Mouse (Mus musculus) brain, adult 2 months (tissue): ENCODE data around the gene Rpl27a.

Experiments
- DNase-seq: peaks from one replicate; pipeline ENCODE4 v3.0.0; 2011; ENCODE audit warnings: low read depth, low spot score

The Rpl27a gene

GRCm38 (mm10) chr7:109518838-109519696 is at the start of gene Rpl27a:
Rpl27a (plus strand) TSS chr7:109519147.
- DNase-seq, result peak; percentile 99

GRCm38 (mm10) chr7:109470700-109471099 is 48.2 kb upstream of the Rpl27a start:
- peak; percentile 37 for DNase-seq

GRCm38 (mm10) chr7:109477926-109478325 is 41.0 kb upstream of the Rpl27a start:
- no peak for DNase-seq

- peak; percentile 24 for DNase-seq
These were observed 38.2 kb upstream of the Rpl27a start for GRCm38 (mm10) chr7:109480765-109481197.

GRCm38 (mm10) chr7:109484221-109484620 is 34.7 kb upstream of the Rpl27a start:
- peak; percentile 61 for DNase-seq

- DNase-seq, result peak; percentile 65
These were observed 26.2 kb upstream of the Rpl27a start for GRCm38 (mm10) chr7:109492616-109493318.

- peak; percentile 91 for DNase-seq
These were observed 25.3 kb upstream of the Rpl27a start for GRCm38 (mm10) chr7:109493319-109494316.

GRCm38 (mm10) chr7:109497507-109497906 is 21.4 kb upstream of the Rpl27a start:
- no peak for DNase-seq

- no peak for DNase-seq
These were observed 11.8 kb upstream of the Rpl27a start for GRCm38 (mm10) chr7:109507119-109507518.

GRCm38 (mm10) chr7:109507572-109507971 is 11.4 kb upstream of the Rpl27a start:
- DNase-seq, result no peak

GRCm38 (mm10) chr7:109508034-109508433 is 10.9 kb upstream of the Rpl27a start, which contains the start of gene Trim66:
Trim66 (minus strand) TSS chr7:109508134.
- no peak for DNase-seq

- DNase-seq, result no peak
These were observed 8.1 kb upstream of the Rpl27a start for GRCm38 (mm10) chr7:109510799-109511198.

- DNase-seq, result no peak
These were observed 7.1 kb upstream of the Rpl27a start for GRCm38 (mm10) chr7:109511838-109512237.

GRCm38 (mm10) chr7:109516500-109516899 is 2.4 kb upstream of the Rpl27a start:
- no peak for DNase-seq

GRCm38 (mm10) chr7:109518036-109518681 is 788 bp upstream of the Rpl27a start:
- DNase-seq, result no peak

- no peak for DNase-seq
These were observed 989 bp downstream of the Rpl27a start for GRCm38 (mm10) chr7:109519936-109520335.

GRCm38 (mm10) chr7:109522084-109522483 is 3.1 kb downstream of the Rpl27a start:
- no peak for DNase-seq

GRCm38 (mm10) chr7:109523304-109523703 is 4.4 kb downstream of the Rpl27a start:
- no peak for DNase-seq

GRCm38 (mm10) chr7:109523741-109524441 is 4.9 kb downstream of the Rpl27a start:
- DNase-seq, result peak; percentile 59

- DNase-seq, result no peak
These were observed 5.4 kb downstream of the Rpl27a start for GRCm38 (mm10) chr7:109524442-109524744.
